Mouse (Mus musculus): Measurements from ENCODE around the gene Stk35. TPM values are rescaled to one million over a fixed set of nuclear protein-coding genes. Genes with fewer than 3 reads are reported as not detected.

Gene Stk35
- 8.1 and 12.7 TPM in 2 replicates for total RNA-seq (2017)

DNA sequence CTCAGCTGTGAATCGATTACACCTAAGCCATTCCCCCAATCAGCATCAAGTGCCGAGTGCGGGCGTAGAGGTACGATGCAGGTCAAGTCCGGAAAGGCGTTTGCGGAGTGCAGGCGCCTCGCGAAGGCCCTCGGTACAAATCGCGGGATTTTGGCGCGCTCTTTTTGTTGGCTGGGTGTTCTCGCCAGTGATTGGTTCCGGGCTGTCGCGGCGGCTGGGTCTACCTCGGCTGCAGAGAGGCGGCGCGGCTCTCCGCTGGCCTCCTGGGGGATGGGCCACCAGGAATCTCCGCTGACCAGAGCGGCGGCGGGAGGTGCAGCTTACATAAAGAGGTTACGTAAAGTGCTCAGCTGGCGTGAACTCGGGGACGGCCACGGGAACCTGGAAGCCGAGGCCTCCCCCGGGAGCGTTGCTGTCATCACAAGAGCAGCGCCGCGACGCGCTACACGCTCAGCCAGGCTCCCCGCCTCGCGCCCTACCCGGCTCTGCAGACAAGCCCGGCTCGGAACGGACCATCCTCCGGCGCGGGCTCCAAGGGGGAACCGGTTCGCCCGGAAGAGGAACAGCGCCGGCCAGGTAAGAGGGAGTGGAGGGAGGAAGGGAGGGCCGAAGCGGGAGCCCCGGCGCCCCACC, at the start of gene Stk35:
Gene Stk35, plus strand, starts transcription at position 247 of the 633 bp plus-strand sequence.
- peak; percentile 76 for ATAC-seq (replicated peaks; ENCODE audit: low read depth, poor library complexity, severe bottlenecking)

- no peak for ATAC-seq (replicated peaks; ENCODE audit: low read depth, poor library complexity, severe bottlenecking)
Observed at GRCm38 (mm10) chr2:129782046-129782445, 18.3 kb upstream of the Stk35 start.

- no peak for ATAC-seq (replicated peaks; ENCODE audit: low read depth, poor library complexity, severe bottlenecking)
Observed at GRCm38 (mm10) chr2:129796501-129796900, 3.8 kb upstream of the Stk35 start.

- ATAC-seq (replicated peaks; ENCODE audit: low read depth, poor library complexity, severe bottlenecking) = no peak
Observed at GRCm38 (mm10) chr2:129797709-129798108, 2.6 kb upstream of the Stk35 start.

- ATAC-seq (replicated peaks; ENCODE audit: low read depth, poor library complexity, severe bottlenecking) = no peak
Observed at GRCm38 (mm10) chr2:129798410-129798809, 1.9 kb upstream of the Stk35 start.

DNA sequence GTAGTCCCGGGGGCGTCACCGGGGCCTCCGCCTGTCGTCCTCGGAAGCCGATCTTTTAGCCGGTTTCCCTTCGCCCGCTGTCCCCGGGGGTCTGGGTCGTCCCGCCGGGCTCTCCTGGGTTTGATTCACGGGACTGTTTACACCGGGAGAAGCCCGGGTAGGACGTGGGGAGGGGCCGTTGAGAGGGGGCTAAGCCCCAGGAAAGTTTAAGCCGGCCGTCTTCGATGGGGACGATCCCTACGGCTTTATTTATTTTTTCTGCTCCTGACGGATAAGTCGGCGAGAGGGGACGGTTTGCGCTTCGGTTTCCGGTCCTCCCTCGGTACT, 550 bp downstream of the Stk35 start:
- no peak for ATAC-seq (replicated peaks; ENCODE audit: low read depth, poor library complexity, severe bottlenecking)

DNA sequence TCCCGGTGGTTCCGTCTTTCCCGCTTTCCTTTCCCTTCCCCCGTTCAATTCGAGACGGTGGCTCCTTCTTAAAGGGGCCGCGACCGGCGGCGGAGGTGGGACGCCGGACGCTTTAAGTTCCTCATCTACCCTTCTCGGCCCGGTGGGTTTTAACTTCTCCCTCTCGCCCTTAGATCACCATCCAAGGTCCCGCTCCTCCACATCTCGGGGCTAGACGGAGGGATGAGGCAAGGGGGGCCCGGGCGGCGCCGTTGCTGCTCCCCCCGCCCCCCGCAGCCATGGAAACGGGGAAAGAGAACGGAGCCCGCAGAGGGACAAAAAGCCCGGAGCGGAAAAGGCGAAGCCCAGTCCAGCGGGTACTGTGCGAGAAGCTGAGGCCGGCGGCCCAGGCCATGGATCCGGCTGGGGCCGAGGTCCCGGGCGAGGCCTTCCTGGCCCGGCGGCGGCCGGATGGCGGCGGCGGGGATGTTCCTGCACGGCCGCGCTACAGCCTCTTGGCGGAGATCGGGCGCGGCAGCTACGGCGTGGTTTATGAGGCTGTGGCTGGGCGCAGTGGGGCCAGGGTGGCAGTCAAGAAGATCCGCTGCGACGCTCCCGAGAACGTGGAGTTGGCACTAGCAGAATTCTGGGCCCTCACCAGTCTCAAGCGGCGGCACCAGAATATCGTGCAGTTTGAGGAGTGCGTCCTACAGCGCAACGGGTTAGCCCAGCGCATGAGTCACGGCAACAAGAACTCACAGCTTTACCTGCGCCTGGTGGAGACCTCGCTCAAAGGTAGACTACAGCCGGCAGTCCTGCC, 1.1 kb downstream of the Stk35 start:
- ATAC-seq (replicated peaks; ENCODE audit: low read depth, poor library complexity, severe bottlenecking) = peak; percentile 65

- no peak for ATAC-seq (replicated peaks; ENCODE audit: low read depth, poor library complexity, severe bottlenecking)
Observed at GRCm38 (mm10) chr2:129805486-129805885, 5.2 kb downstream of the Stk35 start.

DNA sequence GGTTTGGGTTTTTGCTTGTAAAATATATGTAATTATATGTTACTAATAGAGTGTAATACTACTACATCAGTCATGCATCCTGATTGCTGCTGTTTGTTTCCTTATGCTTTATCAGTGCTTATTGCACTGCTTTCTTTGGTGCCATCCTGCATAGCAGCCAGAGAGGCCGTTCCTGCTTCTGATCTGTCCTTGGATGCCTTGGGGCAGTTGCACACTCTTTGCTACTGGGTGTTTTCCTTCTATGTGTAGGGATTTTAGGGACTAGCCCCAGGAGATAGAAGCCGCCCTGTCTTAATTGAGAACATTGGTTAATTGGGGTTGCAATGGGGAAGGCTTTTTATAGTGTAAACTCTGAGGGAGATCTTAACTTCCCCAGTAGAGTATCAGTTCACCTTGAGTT, 6.2 kb downstream of the Stk35 start:
- no peak for ATAC-seq (replicated peaks; ENCODE audit: low read depth, poor library complexity, severe bottlenecking)

GRCm38 (mm10) chr2:129810563-129810962, 10.2 kb downstream of the Stk35 start:
- ATAC-seq (replicated peaks; ENCODE audit: low read depth, poor library complexity, severe bottlenecking) = no peak

- no peak for ATAC-seq (replicated peaks; ENCODE audit: low read depth, poor library complexity, severe bottlenecking)
Observed at GRCm38 (mm10) chr2:129814033-129814432, 13.7 kb downstream of the Stk35 start.

GRCm38 (mm10) chr2:129815076-129815475, 14.8 kb downstream of the Stk35 start:
- no peak for ATAC-seq (replicated peaks; ENCODE audit: low read depth, poor library complexity, severe bottlenecking)

DNA sequence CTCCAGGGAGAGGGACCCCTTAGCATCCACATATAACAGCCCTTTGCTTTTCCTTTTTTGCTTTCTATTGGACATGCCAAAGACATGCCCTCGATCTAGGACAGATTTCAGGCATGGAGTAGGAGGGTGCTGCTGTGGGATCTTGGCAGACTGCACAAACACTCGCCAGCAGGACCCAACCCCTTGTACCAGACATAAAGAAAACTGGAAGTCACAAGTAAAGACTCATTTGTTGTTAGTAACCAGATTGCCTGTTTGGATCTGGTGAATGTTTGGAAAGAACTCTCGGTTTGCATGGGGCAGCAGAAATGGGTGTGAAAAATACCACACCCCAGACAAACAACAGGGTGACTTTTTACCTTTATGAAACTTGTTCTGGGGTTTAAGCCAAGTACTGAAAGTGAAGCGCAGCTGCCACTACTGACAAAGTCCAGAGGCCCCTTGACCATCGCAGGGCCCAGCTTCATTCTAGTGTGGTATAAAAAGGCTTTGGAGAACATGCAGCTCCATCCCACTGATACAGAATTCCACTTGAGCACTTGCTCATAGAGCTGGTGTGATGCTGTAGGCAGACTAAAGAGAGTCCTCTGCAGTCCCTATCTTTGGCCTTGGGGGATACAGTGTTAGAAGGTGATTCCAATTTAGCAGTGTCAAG, 17.4 kb downstream of the Stk35 start:
- no peak for ATAC-seq (replicated peaks; ENCODE audit: low read depth, poor library complexity, severe bottlenecking)

- no peak for ATAC-seq (replicated peaks; ENCODE audit: low read depth, poor library complexity, severe bottlenecking)
Observed at GRCm38 (mm10) chr2:129818868-129819267, 18.6 kb downstream of the Stk35 start.

DNA sequence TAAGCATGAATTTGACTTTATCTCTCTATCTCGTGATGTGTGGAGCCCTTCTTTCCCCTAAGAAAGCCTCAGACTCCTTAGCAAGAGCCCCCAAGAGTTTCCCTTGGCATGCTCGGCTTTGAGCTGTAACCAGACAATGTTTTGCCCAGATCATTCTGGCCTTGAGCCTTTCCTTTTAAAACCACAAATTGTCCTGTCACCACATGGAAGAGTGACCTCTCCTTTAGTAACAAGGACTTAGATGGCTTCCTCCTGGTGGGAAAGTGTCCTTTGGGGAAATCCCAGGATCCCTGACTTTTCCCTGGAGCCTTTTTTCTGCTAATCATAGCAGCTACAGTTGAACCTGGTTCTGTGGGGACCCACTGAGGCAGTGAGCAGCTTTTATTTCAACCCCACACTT, 19.2 kb downstream of the Stk35 start:
- ATAC-seq (replicated peaks; ENCODE audit: low read depth, poor library complexity, severe bottlenecking) = no peak

DNA sequence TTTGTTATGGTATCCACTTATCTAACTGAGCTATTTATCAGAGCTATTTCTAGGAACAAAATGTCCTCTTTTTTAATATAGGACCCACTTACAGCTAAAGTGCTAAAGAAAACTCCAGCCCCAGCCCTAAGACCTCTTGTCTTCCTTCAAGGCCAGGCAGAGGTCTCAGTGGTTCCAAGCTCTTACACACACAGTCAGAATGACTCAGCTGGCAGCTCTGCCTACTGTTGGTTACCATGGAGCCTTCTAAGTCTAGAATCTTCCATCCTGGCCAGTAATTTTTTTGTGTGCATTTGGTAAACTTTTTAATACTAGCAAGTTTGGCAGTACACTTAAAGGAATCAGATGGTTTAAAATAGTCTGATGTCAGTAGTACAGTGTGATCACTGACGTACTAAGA, 19.6 kb downstream of the Stk35 start:
- ATAC-seq (replicated peaks; ENCODE audit: low read depth, poor library complexity, severe bottlenecking) = no peak

GRCm38 (mm10) chr2:129821021-129821420, 20.7 kb downstream of the Stk35 start:
- no peak for ATAC-seq (replicated peaks; ENCODE audit: low read depth, poor library complexity, severe bottlenecking)

DNA sequence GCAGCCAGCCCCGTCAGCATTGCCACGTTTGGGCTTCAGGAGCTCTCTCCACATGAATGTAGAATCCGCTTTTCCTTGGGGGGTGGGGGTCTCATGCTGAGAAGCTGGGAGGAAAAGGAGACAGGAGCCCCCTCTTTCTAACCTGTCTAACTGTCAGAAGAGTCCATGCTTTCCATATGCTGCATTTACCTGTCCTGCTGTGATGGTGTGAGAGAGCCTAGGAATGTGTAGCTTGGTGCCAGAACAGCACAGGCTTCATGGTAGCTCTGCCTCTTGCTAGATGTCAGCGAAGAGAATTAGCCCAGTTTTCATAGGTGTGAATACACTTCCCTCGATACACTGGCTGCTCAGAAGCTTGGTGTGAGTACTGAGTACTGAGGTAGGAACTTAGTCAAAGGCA, 21.3 kb downstream of the Stk35 start:
- no peak for ATAC-seq (replicated peaks; ENCODE audit: low read depth, poor library complexity, severe bottlenecking)

DNA sequence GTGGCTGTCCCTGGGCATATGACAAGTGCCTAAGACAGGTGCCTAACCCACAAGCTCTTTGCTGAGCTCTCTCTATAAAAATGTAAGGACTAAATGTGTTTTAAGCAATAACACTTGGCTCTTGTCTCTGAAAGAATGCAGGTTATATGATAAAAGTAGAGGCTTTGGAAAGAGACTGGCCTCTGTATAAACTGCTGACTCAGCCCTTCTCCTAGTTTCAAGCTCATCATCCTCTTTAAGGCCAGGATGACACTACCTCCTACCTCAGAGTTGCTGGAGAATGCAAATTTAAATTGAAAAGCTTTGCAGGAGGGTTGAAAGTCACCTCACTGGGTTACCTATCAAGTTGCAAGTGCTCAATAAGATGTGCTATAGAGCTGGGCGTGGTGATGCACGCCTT, 23.0 kb downstream of the Stk35 start:
- no peak for ATAC-seq (replicated peaks; ENCODE audit: low read depth, poor library complexity, severe bottlenecking)

DNA sequence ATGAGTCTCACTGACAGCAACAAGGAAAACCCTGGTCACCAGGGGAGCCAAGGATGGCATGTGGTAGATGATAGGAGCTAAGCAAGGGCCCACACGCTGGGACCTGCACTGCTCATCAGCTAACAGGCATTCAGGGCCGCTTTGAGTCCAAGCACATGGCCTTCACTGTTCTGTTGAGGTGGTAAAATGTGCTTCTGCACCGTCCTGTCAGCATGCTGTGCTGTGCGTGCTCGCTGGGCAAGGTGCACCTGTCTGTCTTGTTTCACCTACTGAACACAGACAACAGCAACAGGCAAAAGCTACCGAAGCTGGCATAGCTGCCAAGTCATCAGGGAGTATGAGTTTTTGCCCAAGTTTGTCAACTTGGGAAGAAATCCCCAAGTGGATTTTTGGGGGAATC, 23.9 kb downstream of the Stk35 start:
- ATAC-seq (replicated peaks; ENCODE audit: low read depth, poor library complexity, severe bottlenecking) = no peak

DNA sequence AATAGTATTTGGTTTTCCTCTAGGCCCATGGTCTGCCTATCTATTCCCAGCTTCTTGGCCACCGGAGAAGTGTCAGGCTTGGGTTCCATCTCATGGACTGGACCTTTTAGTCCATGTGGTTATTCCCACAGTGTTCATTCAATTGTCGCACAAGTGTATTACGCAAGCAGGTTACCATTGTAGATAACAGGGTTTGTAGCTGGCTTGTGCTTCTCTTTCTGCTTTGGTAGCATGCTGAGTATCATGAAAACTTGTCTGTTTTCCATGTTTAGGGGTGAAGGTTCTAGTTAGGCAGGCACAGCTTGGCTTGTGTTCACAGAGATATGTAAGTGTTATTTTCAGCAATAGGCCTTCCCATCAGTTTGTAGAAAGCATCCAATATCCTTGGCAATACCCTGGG, 25.8 kb downstream of the Stk35 start:
- ATAC-seq (replicated peaks; ENCODE audit: low read depth, poor library complexity, severe bottlenecking) = no peak

Data from common myeloid progenitor, adult 5-6 weeks (primary cell).